Mouse (Mus musculus) embryo, embryonic 11 days (tissue): ENCODE measurements around the gene Meis2.

Source experiments
- DNase-seq: peaks from one replicate; pipeline ENCODE4 v3.0.0-alpha.2; 2015

Meis2 gene

DNA sequence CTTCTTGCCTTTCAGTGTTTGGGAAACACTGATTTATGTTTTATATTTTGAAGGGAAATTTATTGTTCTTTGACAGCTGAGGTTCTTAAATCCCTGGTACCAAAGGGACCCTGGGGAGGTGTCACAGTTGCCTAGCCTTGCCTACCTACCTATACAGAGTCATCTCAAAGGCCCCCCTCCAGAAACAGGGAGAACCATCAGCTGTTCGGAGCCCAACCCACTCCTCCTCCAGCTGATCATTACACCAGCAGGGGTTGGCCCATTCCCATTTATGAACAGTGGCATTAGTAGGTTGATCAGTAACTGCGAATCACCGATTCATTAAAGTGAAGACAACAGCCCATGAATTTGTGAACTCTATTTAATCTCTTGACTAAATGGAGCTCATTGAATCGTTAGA is 176.4 kb downstream of the Meis2 start:
- DNase-seq, result no peak

DNA sequence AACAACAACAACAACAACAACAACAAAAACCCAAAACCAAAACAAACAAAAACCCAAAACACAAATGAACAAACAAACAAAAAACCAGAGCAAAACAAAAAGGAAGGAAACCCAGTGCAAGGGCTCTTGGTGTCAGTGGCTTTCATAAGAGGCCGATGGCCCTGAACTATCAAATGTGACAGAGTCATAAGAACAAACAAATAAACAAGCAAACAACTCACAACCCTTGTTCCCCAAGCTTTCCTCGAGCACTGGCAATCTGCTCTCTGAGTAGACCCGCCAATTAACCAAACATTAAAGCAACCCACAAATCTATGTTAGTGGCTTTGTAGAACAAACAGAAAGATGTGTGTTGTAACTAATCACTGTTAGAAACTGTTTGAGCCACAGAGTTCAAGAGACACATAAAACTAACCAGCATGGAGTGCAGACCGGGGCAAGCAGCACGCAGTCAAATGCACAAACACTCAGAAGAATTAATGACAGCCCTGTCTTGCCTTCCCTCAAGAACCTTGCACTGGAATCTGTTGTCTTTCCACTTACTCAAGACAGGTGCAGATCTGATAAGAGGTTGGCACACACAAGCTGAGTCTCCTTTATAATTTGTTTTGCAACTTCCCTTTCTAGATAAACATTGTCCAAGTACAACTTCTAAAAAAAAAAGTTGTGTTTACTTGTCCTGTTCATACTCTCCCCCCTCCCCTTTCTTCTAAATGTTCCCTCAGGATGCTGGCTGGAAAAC is 177.1 kb downstream of the Meis2 start:
- DNase-seq, result no peak

DNA sequence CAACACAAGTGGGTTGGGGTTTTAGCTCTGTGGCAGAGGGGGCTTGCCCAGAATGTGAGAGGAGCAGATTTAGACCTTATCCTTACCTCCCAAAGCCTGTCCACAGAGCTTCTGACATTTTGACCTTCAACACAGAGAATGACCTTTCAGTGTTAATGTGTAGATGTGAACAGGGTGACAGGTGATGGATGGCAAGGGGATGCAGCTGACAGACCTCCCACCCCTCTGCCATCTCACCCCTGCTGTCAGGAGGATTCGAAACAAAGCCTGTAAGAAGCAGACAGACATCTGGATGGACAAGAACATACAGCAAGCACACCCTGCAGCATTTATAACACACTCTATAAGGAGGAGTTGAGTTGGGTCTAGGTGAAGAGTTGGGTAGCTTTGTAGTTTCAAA is 178.0 kb downstream of the Meis2 start:
- DNase-seq, result no peak

DNA sequence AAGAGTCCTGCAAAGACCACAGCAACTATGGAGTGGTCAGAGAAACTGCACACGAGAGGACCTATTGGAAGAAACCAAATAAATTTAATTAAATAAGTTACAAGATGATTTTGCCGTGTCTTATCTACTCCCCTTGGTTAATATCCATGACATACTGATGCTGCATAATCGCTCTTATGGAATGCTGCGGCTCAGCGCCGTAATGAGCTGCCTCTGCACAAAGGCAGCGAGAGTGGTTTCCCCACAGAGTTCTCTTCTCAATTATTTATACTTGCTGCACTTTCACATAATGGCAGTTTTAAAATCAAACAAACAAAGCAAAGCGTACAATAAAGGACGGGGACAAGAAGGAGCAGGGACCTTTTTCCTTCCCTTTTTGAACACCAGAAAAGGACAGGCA is 181.5 kb downstream of the Meis2 start:
- no peak for DNase-seq

DNA sequence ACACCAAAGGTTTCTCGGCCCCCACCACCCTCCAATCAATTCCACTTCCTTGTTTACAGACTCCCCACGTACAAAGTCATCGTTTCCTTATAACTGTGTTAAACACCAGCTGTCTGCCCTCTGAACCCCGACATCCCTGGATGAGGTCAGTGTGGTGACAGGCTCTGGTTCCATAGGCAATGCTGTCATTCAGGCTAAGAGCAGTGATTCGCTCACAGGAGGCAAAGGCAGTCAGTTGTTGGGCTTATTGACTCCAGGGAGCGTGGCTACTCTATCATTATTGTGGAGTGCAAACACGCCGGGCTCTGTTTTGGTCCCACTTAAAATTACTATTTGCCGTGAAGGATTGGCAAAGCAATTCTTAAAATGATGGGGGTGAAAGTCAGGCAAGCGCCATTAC is 182.1 kb downstream of the Meis2 start:
- DNase-seq, result peak; percentile 13

DNA sequence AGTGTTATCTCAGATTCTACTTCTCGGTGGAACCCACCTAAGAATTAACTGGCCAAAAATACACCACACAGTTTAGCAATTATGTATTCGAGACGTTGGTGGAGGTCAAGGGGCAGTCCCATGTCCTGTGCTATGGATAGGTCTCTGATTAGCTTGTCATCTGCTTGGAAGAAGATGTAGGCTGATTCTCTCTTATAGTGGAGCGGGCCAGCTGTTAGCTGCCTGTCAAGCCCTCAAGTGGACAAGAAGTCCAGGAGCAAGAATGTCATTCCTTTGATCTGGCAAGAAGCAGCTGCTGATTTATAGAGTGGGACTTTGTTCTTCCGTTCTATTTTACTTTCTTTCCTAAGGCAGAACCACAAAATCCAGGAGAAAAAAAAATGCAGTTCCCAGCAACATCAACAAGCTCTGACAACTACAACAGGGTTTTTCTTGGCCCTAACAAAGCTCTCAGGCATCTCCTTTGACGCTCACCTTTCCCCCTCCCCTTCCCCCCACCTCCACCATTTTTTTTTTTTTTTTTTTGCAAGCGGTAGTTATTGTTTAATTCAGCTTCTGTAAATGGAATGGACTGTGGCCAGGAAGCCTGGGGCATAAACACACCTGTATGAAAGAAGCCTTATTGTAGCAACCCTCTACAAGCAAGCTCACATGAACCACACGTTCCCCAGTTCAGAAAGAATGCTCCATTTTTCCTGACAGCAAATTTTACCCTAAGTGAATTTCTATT is 189.7 kb downstream of the Meis2 start:
- DNase-seq, result no peak

DNA sequence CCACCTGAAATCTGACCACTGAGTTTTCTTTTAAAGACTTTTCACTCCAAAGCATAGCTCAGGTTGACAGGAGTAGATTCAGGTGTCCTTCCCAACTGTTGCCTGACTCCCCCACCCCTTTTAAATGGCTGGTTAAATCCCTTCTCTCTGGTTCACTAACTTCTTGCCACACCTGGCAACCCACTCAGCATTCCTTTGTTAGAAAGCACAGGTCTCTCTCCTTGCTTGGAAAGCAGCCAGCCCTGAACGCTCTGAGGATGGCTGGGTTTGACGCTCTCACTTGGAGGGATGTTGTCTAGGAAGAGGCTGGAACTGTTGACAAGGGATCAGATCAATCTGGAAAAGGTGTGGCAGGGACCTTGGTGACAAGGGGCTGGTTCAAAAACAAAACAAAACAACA is 192.8 kb downstream of the Meis2 start:
- peak; percentile 23 for DNase-seq

DNA sequence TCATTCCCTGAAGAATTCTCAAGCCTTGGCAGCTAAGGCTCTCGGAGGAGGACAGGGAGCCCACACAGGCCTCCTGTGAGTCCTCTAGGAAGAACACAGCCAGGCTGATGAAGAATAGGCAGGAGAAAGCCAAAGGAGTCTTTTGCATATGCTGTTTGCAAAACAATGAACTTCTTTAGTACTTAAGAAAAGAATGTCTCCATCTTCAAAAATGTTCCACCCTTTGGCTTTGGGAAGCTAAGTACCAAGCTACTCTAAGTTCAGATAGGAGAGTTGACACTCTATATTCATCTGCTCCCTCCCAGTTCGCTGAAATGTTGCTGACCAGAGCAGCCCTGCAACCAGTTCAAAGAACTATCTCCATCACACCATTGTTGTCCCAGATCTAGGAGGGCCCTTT is 195.7 kb downstream of the Meis2 start:
- peak; percentile 37 for DNase-seq

DNA sequence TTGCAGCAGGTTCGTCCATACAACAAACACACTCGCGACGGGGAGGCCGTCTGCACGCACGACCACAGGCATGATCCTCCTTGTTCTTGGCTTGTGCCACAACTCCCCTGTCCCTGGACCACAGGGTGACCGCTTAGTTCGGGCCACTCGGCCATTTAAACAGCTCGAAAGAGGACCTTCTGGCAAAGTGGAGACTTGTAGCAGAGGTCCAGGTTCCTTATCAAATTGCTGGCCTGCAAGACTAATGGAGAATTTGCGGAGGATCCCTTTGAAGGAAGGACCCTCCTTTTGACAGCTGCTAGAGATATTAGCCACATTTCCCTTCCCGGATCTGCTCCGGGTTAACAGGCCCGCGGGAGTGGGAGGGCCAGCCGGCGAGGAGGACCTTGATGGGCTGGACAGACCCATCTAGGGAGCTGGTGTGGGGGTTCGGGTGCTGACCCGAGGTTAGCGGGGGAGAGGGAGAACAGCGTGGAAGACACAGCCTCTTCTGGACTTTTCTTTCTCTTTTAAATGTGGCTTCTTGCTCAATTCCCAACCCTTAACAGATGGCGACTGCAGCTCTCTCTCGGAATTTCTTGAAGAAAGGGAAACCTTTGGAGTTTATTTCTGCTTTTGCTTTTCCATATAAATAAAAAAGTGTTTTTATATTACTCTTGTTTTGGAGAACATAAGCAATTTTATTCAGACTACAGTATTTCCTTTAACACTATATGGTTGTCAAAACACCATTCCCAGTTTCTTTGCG is 204.9 kb downstream of the Meis2 start:
- DNase-seq, result peak; percentile 80

DNA sequence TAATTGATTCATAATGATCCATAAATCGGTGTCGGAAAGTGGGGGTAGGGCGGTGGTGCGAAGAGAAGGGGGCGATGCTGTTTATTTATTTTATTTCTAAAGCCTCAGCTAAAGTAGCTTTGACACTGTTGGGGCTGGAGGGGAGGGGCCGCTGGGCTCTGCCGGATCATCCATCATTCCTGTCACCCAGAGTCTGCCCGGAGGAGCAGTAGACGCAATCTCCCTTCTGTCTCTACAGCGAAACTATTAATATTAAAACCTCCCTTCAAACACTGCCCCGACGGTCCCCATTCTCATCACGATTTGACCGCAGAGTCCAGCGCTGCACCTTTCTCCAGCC is 205.5 kb downstream of the Meis2 start:
- DNase-seq, result peak; percentile 84

DNA sequence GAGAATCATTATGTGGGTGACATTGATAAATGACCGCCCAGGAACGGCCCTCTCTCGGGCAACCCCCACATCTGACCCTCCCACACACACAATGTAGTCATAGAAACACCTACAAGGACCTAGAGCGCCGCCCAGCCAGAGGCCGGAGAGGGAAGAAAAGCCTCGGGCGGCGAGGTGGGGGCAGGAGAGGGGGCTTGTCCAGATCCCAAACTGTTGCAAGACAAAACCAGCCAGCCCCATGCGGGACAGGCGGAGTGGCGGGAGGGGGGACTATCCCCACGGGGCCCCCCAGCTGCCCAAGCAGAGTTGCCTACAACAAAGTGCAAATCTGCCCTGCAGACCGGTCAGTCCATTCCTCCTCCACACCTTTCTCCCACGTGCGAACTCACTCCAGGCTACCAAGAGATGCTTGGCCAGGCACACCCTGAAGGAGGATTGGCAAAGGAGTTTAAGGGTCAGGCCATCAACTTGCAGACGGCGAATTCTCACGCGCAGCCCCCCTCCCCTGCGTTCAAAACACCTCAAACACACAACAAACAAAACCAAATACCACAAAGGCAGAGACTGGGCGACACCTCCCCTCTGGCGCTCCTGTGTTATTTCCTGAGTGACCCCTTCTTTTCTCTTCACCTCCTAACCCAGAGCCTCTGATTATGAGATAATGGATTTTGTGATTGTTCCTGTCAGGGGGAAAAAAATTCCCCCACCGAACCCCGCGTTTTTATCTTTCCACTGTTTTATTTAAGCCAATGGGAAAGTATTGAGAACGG is 206.1 kb downstream of the Meis2 start:
- DNase-seq, result peak; percentile 91

DNA sequence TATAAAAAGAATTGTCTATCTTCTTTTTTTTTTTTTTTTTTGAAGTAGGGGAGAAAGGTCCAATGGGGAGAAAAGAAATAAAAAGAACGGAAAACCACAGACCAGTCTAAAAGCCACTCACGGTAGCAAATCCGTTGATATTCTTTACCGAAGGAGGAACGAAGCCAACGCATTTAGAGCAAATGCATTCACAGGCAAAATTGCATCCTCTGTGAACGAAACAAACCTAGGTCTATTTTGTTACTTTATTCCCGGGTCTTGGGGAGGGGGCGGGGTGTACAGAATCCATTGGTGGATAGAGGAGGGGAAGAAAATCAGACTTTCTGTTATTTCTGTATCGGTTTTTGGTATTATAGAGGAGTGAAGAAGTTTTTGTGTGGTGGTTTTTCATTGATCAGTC is 206.7 kb downstream of the Meis2 start:
- DNase-seq, result no peak

DNA sequence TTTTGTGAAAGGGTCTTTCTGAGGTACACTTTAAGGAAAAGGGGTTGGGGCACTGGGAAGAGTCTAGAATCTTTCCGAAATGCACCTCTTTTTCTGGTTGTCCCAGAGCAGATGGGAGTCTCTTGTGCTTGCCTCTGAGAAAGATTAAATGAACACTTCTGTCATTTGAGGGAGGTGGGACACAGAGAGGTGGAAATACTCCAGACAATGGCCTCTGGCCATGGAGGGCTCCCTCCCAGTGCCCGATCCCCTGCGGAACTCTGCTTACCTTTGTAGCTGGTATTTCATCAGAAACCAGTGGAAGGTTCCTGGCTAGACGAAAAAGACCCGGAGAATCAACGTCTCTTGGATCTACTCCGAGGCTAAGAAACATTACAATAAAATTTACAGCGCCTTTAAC is 207.4 kb downstream of the Meis2 start:
- peak; percentile 37 for DNase-seq

DNA sequence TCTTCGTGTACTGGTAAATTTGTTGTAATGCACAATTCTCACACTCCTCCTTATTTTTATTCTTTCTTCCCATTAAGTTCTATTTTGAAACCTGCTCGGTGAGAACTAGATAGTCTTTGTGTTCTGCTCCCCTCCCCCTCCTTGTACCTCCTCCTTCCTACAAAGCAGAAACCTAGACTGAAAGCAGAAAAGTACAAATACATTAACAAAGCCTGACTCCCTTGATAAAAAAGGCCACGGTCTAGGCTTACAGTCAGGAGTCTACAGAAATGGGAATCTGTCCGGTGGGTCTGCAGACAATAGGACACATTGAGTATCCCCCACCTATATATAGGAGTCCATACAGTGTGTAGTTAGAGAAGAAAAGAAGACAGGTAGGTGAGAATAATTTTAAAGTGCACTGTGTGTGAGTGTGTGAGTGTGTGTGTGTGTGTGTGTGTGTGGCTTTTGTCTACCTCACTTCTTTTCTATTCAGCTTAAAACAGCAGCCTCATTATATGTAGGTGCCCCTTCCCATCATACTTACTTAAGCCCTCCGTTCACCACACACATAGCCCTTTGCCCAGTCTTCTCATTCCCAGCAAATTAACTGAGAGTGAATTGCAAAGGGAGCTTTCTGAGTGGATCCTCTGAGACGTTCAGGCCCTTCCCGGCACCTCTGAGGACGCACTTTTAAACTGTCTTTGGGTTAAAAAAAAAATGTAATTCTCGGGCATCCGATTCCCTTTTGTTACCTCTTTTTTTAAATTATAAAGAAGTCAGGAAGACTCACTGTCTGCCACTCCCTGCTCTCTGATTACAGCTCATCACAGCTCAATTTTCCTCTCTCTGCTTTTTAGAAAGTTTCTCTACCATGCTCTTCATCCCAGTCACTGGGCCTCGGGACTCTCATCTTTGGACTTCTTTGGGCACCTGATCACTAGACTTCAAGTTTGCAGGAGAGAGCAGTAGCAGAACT is 208.2 kb downstream of the Meis2 start:
- DNase-seq, result peak; percentile 60

DNA sequence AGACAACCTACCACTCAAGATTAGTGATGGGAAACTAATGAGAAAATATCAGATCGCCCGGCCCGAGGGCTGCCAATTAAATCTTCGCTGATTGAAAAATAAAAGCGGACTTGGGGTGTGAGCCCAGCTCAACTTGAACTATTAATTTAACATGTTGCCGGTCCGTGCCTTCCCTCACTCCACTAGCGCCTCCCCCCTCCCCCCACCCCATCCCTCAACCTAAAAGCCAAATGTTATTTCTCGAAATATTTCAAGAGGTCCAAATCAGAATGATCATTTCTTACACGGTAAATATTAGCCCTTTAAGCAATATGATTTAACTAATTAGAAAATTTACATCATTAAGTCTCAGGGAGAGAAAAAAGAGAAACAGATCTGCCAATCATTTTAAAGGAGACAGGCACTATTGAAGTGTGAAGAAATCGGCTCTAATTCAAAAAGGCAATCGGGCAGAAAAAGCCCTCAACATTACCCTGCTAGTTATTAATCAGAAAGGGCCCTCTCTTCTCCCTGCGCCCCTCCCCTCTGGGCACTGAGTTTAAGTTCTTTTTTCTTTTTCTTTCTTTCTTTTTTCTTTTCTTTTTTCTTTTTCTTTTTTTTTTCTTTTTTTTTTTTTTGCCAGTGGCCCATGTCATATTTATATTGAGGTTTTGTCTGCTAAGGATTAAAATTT is 209.1 kb downstream of the Meis2 start:
- peak; percentile 50 for DNase-seq

DNA sequence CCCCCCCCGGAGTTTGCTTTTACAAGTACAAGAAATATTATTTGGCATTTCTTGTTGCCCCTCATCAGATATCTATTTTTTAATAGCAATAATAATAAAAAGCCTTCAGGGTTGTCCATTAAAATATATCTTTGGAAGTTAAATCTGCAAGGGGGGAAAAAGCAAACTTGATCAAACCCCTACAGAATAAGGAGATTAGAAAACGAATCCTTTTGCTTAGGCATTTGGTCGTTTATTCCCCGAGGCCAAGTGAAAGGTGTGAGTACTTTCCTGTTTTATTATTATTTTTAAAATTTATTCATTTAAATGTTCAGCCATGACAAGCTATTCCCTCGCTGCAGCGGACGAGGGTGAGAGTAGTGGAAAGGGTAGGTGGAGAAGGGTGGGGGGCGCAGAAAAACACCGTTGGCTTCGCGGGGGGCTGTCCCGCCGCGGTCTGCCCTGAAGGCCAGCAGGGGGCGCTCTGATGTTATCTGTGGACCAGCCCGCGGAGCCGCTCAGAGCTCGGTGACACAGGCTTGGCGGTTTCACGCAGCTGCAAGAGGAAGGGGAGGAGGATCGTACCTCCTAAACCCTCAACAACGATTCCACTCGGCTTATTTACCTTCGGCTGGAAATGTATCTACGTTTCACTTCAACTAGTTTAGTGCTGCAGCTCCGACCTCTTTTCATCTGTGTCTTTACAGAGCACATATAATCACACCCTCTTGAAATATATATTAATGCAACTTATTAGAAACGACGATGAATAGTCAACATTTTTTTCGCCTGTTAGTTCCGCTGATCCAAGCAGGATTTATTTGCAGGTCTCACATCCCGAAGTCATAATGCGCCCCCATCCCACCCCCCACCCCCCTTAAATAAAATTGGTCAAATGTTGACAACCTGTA is 209.9 kb downstream of the Meis2 start:
- peak; percentile 96 for DNase-seq

DNA sequence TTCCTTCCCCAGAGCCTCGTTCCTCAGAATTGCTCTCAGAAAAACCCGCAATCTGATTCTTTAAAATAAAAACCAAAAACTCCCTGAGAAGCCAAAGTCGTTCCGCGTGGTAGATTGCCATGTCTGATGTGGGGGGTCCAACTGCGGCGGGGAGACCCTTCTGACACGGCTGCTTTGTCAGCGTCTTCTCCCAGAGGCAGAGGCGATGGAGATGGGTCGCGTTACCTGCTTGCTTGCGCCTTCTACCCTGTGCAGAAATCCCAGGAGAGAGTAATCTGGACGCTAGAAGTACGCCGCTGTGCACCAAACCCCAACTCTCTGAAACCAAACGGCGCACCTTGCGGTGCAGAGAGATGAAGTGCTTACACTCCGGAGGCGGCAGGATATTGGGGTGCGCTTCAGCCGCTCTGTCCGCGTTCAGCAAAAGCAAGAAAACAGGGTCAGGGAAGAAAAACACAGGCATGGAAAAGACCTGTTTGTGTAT is 210.8 kb downstream of the Meis2 start:
- DNase-seq, result peak; percentile 57

DNA sequence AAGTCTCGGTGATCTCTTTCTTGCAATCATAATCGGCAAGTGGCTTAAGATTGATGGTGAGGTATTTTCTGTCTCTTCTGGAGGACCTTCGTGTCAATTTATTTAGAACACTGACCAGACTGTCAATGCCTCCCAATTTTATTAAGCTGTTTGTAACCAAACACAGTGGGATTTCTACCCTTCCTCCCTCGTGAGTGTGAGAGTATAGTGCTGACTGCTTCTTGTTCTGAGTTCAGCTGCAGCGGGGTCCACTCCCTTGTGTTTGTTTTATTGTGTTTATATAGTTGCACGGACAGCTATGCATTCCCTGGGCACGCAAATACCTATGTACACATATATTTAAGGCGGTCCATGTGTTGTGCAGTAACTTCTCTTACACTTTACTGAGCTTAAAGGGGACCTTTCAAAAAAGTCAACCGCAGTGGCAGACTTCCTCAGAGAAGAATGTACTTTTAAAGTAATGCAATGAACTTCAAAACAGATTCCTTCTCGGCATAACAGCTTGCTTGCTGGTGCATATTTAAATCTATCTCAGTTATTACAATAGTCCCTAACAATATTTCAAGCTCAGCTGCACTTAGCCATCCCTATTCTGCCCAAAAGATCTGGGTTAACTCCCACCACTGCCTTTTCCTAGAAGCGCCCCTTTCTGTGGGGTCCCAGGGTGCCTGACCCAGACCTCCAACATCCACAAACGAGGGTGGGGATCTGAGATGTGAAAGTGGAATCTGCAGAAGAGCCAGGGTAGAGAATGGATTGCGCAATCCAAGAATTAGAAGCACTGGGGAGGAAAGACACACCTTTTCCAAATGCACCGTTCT is 211.4 kb downstream of the Meis2 start:
- DNase-seq, result peak; percentile 37

DNA sequence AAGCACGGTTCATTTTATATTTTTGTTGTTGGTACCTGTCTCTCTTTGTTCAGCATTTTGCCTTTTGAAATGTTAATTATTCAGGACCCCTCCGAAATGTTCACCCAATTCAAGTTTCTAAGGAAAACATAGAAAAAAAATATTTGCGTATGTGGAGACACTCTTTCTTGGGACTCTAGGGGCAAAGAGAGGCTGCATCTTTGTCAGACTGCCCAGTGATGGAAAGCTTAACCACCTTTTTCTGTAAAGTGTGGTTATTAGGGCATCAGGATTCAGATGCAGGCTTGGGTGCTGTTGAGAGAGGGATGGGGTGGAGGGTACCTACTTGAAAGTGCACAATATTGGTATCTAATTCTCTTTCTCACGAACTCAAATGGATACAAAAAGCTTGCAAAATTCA is 212.4 kb downstream of the Meis2 start:
- no peak for DNase-seq
